Mouse (Mus musculus) stomach, adult 2 months (tissue): ENCODE data around the gene Vmn1r26. TPM values are rescaled to one million over a fixed set of nuclear protein-coding genes. Genes with fewer than 3 reads are reported as not detected.

Experiments
- polyA plus RNA-seq: library from polyadenylated mRNA; depleted of rRNA; stranded (reverse); fragments of >200 nt; gene quantifications from 2 replicates; pipeline ENCODE4 v1.2.3, GENCODE M21; 2012; rRNA removed

The Vmn1r26 gene
- not detected in 2 replicates for polyA plus RNA-seq

GRCm38 (mm10) chr6:58015059-58015458 is at the start of gene Vmn1r26:
Gene Vmn1r26 (minus strand): TSS chr6:58015159.

GRCm38 (mm10) chr6:57980710-57981109 is 34.2 kb downstream of the Vmn1r26 start, which contains the start of gene Vmn1r25:
Gene Vmn1r25 (minus strand): TSS chr6:57980810.

GRCm38 (mm10) chr6:57961403-57961802 is 53.6 kb downstream of the Vmn1r26 start, which contains the start of gene Vmn1r24:
Gene Vmn1r24 (minus strand): TSS chr6:57961503.

Other genes starting within 250 kb of the Vmn1r26 start
- gene Vopp1, start 190.0 kb downstream of the Vmn1r26 start, polyA plus RNA-seq: 12.0 and 12.2 TPM in 2 replicates
- not detected in 2 replicates for gene Vmn1r21, start 164.8 kb downstream of the Vmn1r26 start, polyA plus RNA-seq
- not detected in 2 replicates for gene Vmn1r22, start 107.1 kb downstream of the Vmn1r26 start, polyA plus RNA-seq
- not detected in 2 replicates for gene Vmn1r23, start 88.3 kb downstream of the Vmn1r26 start, polyA plus RNA-seq
- not detected in 2 replicates for gene Vmn1r24, start 53.7 kb downstream of the Vmn1r26 start, polyA plus RNA-seq
- gene Vmn1r25, start 34.3 kb downstream of the Vmn1r26 start, polyA plus RNA-seq: not detected in 2 replicates
- gene Vmn1r27, start 203.7 kb upstream of the Vmn1r26 start, polyA plus RNA-seq: not detected in 2 replicates
- gene Vmn1r28, start 246.9 kb upstream of the Vmn1r26 start, polyA plus RNA-seq: not detected in 2 replicates